Mouse (Mus musculus): Measurements from ENCODE around the gene Best1. TPM values are rescaled to one million over a fixed set of nuclear protein-coding genes. Genes with fewer than 3 reads are reported as not detected.

Gene Best1
- polyA plus RNA-seq, 1 experiment from 2014 or later = 1.4 TPM

DNA sequence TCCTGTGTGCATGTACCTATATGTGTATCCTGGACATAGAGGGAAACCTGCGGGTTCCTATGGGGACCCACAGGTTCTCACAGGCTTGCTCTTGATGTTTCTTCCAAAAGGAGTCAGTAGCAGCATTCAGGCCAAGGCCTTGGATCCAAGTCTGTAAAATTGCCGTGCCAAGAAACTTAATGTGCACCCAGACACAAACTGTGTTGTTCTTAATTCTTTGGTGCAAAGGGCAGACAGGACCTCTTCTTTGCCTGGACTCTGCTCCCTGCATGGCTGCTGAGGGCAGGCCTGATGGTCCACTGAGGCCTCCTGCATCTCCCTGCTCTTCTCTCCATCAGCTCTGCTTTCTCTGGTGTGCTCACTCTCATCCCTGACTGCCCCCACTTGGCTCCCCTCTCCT, 28.3 kb upstream of the Best1 start:
- H3K4me1 ChIP-seq (ENCODE audit: insufficient read depth, low read length) = peaks cover 15% of the 10 kb centered on the region
- no peak overlapping the region for H3K9ac ChIP-seq (replicated peaks; ENCODE audit: low read length)
- no peak overlapping the region for H3K4me3 ChIP-seq (ENCODE audit: low read length)
- 89% methylated on average over 2 of the region's 2 CpGs for WGBS
- H3K27me3 ChIP-seq (ENCODE audit: insufficient read depth, low read length) = no peaks in the 10 kb centered on the region
- no peak for ATAC-seq (ENCODE audit: low FRiP score, low TSS enrichment)
- no peak overlapping the region for H3K27ac ChIP-seq (ENCODE audit: low read length)
- no peaks in the 10 kb centered on the region for H3K9me3 ChIP-seq (ENCODE audit: low read length)
- H3K36me3 ChIP-seq (ENCODE audit: insufficient read depth, low read length) = peaks cover 3% of the 10 kb centered on the region; the same call in 1 of the 2 replicates
- H3K4me2 ChIP-seq (replicated peaks; ENCODE audit: low read depth, low read length) = no peak overlapping the region

DNA sequence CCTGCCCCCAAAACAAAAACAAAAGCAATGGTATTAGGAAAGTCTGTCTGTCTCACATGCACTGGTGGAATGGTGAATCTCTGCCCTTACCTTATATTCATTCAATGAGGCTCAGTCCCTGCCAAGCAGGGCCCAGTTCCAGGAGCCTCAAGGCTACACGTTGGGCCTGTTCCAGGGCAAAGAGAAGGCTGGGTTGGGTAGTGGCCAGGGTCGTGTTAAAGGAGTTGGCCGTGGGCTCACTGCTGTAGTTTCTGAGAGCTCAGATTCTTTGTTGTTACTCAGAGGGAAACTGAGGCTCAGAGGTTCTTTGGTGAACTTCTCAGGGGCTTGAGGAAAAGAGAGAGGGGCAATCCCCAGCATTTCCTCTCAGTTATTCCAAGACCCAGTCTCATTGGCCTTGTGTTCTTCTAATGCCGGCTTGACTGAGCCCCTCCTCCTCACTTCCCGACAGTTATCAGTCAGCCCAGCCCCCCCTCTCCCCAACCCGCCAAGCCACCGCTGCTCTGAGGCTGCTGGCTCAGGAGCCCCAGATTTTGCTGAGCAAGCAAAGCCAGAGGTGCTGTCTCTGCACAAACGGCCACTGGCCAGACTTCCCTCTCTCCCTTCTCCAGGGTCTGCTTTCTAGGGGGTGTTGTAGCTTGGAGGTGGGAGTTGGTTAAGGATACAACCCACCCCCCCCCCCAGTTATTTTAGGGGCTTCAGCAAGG, 23.9 kb upstream of the Best1 start:
- Histone ChIP-seq H3K4me3 (ENCODE audit: low read length) (no peak overlapping the region), H3K27ac (ENCODE audit: low read length) (peak overlapping the region; percentile 85), H3K36me3 (ENCODE audit: insufficient read depth, low read length) (no peaks in the 10 kb centered on the region; the same call in 1 of the 2 replicates), H3K4me2 (replicated peaks; ENCODE audit: low read depth, low read length) (no peak overlapping the region), H3K27me3 (ENCODE audit: insufficient read depth, low read length) (no peaks in the 10 kb centered on the region), H3K4me1 (ENCODE audit: insufficient read depth, low read length) (peaks cover 38% of the 10 kb centered on the region), H3K9ac (replicated peaks; ENCODE audit: low read length) (0 out of 2 replicates have a peak overlapping the region, but pooled peaks have one; percentile 24), H3K9me3 (ENCODE audit: low read length) (no peaks in the 10 kb centered on the region)
- 22% methylated on average over 8 of the region's 8 CpGs for WGBS
- peak; percentile 36; the same call in 1 of the 2 replicates for ATAC-seq (ENCODE audit: low FRiP score, low TSS enrichment)

DNA sequence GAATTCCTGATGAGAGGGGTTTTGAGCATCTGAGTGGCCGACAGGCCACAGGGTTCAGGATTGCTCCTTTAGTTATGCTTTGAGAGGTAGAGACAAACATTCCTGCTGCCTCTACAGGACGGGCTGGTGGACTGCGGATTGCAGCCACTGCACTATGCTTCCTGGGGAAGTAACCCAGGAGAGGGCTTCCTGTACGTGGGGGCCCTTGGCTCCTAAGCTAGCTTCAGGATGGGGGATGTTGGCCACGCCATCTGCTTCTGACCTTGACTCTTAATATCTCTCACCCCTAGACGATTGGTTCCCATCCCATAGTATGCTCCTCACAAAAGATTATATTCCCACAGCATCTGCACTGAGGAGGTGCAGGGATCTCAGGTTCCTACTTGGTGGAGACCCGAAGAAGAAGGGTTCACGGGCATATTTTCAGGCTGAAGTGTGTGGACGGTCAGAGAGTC, 21.9 kb upstream of the Best1 start:
- no peak overlapping the region; the same call in 1 of the 2 replicates for H3K9ac ChIP-seq (replicated peaks; ENCODE audit: low read length)
- no peaks in the 10 kb centered on the region; the same call in 1 of the 2 replicates for H3K36me3 ChIP-seq (ENCODE audit: insufficient read depth, low read length)
- WGBS = 59% methylated on average over 9 of the region's 9 CpGs
- H3K4me2 ChIP-seq (replicated peaks; ENCODE audit: low read depth, low read length) = no peak overlapping the region
- peak; percentile 13; the same call in 1 of the 2 replicates for ATAC-seq (ENCODE audit: low FRiP score, low TSS enrichment)
- H3K9me3 ChIP-seq (ENCODE audit: low read length) = no peaks in the 10 kb centered on the region
- no peaks in the 10 kb centered on the region for H3K27me3 ChIP-seq (ENCODE audit: insufficient read depth, low read length)
- peaks cover 52% of the 10 kb centered on the region for H3K4me1 ChIP-seq (ENCODE audit: insufficient read depth, low read length)
- no peak overlapping the region for H3K4me3 ChIP-seq (ENCODE audit: low read length)
- H3K27ac ChIP-seq (ENCODE audit: low read length) = peak overlapping the region; percentile 2

DNA sequence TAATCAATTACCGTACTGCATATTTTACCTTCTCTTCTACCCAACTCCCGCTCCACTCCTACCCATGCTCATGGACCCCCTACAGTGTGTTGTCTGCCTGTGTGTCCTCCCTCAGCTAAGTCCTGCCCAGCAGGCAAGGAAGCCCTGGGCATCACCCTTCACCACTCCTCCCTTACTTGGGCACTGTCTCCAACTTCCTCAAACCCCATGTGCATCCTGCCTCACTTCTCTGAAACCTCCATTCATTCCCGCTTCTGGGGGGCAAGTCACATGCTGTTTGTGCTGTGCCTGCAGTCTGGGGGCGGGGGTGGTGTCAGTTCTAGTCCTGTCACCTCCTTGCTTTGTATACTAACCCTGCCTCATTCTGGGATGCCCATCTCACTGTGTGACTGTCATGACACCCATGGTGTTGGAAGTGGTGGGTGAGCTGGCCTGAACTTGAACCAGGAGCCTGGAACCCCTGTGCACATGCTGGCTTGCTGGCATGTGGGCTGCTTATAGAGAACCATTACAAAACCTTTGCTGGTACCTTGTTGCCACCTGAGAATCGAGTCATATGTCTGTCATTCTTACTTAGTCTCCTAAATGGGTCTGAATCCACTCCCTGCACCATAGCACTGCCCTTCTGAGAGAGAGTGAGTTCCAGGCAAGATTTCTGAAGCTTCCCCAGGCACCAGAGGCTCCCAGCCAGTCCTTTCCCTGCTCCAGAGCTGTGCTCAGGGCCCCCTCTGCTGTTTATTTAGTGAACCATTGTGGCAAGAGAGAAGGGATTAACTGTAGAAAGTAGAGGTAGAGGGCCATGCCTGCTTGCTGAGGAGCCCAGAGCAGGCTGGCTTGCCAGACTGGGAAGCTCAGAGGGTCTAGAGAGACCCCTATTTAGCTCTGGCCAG, 21.2 kb upstream of the Best1 start:
- Histone ChIP-seq H3K4me1 (ENCODE audit: insufficient read depth, low read length) (peaks cover 56% of the 10 kb centered on the region), H3K9ac (replicated peaks; ENCODE audit: low read length) (no peak overlapping the region; the same call in 1 of the 2 replicates)

DNA sequence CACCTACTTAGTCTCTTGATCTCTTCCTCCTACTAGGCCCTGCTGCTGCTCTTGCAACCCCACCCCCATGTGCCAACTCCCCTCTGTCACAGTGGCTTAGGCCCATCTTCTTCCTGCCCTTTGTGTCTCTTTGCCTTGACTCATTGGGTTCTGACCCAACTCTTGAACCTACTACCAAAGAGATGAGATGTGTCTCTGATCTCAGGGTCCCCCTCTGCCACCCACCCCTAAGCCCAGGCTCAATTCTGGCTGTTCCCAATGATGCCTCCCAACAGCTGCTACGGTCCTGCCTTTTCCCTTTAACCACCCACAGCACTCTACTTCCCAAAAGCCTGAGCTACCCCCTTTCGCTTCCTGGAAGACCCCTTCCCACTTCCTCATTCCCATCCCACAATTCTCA, 20.5 kb upstream of the Best1 start:
- Histone ChIP-seq H3K4me2 (replicated peaks; ENCODE audit: low read depth, low read length) (no peak overlapping the region), H3K4me1 (ENCODE audit: insufficient read depth, low read length) (peaks cover 59% of the 10 kb centered on the region), H3K9ac (replicated peaks; ENCODE audit: low read length) (no peak overlapping the region), H3K36me3 (ENCODE audit: insufficient read depth, low read length) (no peaks in the 10 kb centered on the region), H3K27me3 (ENCODE audit: insufficient read depth, low read length) (no peaks in the 10 kb centered on the region), H3K27ac (ENCODE audit: low read length) (no peak overlapping the region), H3K4me3 (ENCODE audit: low read length) (no peak overlapping the region), H3K9me3 (ENCODE audit: low read length) (no peaks in the 10 kb centered on the region)
- ATAC-seq (ENCODE audit: low FRiP score, low TSS enrichment) = no peak
- 63% methylated on average over 2 of the region's 2 CpGs for WGBS

More for the DNA sequence above, 21.2 kb upstream of the Best1 start:
- Histone ChIP-seq H3K27ac (ENCODE audit: low read length) (peak overlapping the region; percentile 2), H3K9me3 (ENCODE audit: low read length) (no peaks in the 10 kb centered on the region), H3K36me3 (ENCODE audit: insufficient read depth, low read length) (no peaks in the 10 kb centered on the region), H3K27me3 (ENCODE audit: insufficient read depth, low read length) (no peaks in the 10 kb centered on the region), H3K4me2 (replicated peaks; ENCODE audit: low read depth, low read length) (no peak overlapping the region), H3K4me3 (ENCODE audit: low read length) (no peak overlapping the region)
- ATAC-seq (ENCODE audit: low FRiP score, low TSS enrichment) = peak; percentile 14; the same call in 1 of the 2 replicates
- WGBS = 67% methylated on average over 5 of the region's 5 CpGs

DNA sequence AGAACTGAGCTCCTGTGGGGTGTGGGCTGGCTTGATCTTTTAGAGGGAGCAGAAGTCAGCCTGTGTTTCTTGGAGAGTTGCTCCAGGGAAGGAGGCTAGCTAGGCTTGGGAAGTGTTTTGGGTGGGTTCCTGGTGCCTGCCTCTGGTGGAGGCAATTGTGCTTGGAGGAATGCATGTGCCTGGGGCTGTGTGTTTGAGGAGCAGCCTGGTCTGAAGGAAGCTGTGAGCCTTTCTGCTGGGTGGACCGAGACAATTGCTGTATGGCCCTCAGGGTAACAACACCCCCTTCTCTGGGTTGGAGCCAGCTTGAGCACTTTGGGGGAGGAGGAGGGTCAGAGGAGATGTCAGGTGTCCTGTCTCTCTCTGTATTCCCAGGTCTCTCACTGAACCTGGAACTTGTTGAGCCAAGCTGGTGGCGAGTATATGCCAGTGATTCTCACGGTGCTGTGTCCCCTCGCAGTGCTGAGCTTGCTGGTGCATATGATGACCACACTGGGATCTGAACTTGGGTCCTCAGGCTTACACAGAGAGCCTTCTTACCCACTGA, 17.9 kb upstream of the Best1 start:
- WGBS = 62% methylated on average over 4 of the region's 4 CpGs
- Histone ChIP-seq H3K9me3 (ENCODE audit: low read length) (no peaks in the 10 kb centered on the region), H3K27me3 (ENCODE audit: insufficient read depth, low read length) (no peaks in the 10 kb centered on the region), H3K27ac (ENCODE audit: low read length) (no peak overlapping the region), H3K9ac (replicated peaks; ENCODE audit: low read length) (peak overlapping the region; percentile 72), H3K36me3 (ENCODE audit: insufficient read depth, low read length) (no peaks in the 10 kb centered on the region), H3K4me2 (replicated peaks; ENCODE audit: low read depth, low read length) (peak overlapping the region; percentile 91), H3K4me3 (ENCODE audit: low read length) (peak overlapping the region; percentile 61), H3K4me1 (ENCODE audit: insufficient read depth, low read length) (peaks cover 51% of the 10 kb centered on the region)
- ATAC-seq (ENCODE audit: low FRiP score, low TSS enrichment) = no peak

DNA sequence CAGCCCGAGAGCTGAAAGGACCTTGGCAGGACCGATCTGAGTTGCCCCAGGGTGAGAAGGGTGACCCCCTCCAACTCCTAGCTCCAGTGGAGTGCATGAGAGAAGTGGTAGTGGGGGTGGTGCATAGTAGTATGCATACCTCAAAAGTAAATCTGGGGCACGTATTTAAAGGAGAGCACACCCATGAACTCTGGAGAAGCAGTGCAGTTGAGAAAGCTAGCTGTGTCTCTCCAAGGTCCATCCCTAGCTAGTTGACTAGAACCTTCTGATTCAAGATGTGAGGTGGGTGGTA, 17.0 kb upstream of the Best1 start:
- Histone ChIP-seq H3K4me2 (replicated peaks; ENCODE audit: low read depth, low read length) (peak overlapping the region; percentile 91), H3K9ac (replicated peaks; ENCODE audit: low read length) (peak overlapping the region; percentile 72), H3K4me1 (ENCODE audit: insufficient read depth, low read length) (peaks cover 52% of the 10 kb centered on the region), H3K27me3 (ENCODE audit: insufficient read depth, low read length) (no peaks in the 10 kb centered on the region), H3K36me3 (ENCODE audit: insufficient read depth, low read length) (no peaks in the 10 kb centered on the region), H3K4me3 (ENCODE audit: low read length) (peak overlapping the region; percentile 61), H3K9me3 (ENCODE audit: low read length) (no peaks in the 10 kb centered on the region), H3K27ac (ENCODE audit: low read length) (peak overlapping the region; percentile 27; the same call in 1 of the 2 replicates)
- 2% methylated on average over 3 of the region's 3 CpGs for WGBS
- ATAC-seq (ENCODE audit: low FRiP score, low TSS enrichment) = no peak

DNA sequence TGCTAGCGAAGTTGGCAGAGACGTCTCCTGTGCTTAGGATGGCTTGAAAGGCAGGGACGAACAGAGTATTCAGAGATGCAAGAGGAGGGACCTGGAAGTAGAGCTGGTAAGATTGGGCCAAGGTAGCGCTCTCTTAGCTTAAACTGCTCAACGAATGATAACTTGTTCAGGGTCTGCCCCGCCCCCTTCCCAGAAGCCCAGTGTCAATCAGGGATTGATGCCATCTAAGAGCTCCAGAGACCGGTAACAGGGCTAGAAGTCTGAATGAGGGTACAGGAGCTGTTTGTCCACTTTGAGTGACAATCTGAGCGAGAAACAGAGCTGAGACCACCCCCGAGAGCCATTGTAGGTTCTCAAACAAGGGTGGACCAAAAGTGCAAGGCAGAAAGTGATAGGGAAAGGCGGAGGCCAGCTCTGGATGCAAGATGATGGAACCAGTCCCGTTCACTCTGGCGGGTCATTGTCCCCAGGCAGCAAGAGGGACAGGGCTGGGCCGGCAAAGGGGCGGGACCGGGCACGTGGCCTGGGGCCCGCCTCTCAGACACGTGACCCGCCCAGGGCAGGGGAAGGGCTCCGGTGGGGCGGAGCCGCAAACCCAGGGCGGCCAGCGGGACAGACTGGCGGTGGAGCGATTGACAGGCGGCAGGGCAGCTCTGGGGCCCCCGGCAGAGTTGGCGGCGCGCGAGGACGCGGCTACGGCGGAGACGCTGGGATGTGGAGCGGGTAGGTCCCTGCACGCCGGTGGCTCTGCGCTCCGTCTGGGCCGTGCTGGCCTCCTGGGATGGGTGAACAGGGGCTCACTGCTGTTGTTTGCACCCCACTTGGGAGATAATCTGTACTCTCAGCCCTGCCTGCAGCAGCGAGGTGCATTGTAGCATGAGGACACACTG, 16.4 kb upstream of the Best1 start:
- H3K36me3 ChIP-seq (ENCODE audit: insufficient read depth, low read length) = no peaks in the 10 kb centered on the region
- H3K9ac ChIP-seq (replicated peaks; ENCODE audit: low read length) = peak overlapping the region; percentile 72
- no peaks in the 10 kb centered on the region for H3K9me3 ChIP-seq (ENCODE audit: low read length)
- peak overlapping the region; percentile 61 for H3K4me3 ChIP-seq (ENCODE audit: low read length)
- peak overlapping the region; percentile 91 for H3K4me2 ChIP-seq (replicated peaks; ENCODE audit: low read depth, low read length)
- WGBS = 7% methylated on average over 42 of the region's 44 CpGs
- peak overlapping the region; percentile 60 for H3K27ac ChIP-seq (ENCODE audit: low read length)
- H3K4me1 ChIP-seq (ENCODE audit: insufficient read depth, low read length) = peaks cover 54% of the 10 kb centered on the region
- no peaks in the 10 kb centered on the region for H3K27me3 ChIP-seq (ENCODE audit: insufficient read depth, low read length)
- ATAC-seq (ENCODE audit: low FRiP score, low TSS enrichment) = peak; percentile 91

DNA sequence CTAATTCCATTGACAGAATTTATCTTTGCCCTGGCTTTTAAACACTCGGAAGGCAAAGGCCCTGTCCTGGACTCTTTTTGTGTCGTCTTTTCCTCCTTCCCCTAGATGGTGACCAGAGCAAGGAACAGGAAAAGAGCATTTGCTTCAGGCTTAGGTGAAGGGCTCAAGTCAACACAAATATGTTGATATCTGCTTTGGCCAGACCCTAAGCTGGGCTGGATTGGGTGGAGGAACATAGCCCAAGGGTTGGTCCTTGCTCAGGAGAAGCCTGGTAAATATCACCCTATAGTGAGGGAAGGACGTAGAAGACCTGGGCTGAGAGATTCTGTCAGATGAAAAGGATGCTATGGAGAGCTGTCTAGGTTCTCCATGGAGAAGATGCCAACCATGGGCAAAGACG, 14.7 kb upstream of the Best1 start:
- H3K4me3 ChIP-seq (ENCODE audit: low read length) = no peak overlapping the region
- H3K27me3 ChIP-seq (ENCODE audit: insufficient read depth, low read length) = no peaks in the 10 kb centered on the region
- peaks cover 47% of the 10 kb centered on the region for H3K4me1 ChIP-seq (ENCODE audit: insufficient read depth, low read length)

More for the DNA sequence above, 14.7 kb upstream of the Best1 start:
- Histone ChIP-seq H3K27ac (ENCODE audit: low read length) (no peak overlapping the region), H3K9me3 (ENCODE audit: low read length) (no peaks in the 10 kb centered on the region), H3K9ac (replicated peaks; ENCODE audit: low read length) (no peak overlapping the region), H3K4me2 (replicated peaks; ENCODE audit: low read depth, low read length) (no peak overlapping the region), H3K36me3 (ENCODE audit: insufficient read depth, low read length) (no peaks in the 10 kb centered on the region)
- WGBS = 83% methylated on average over 4 of the region's 4 CpGs
- ATAC-seq (ENCODE audit: low FRiP score, low TSS enrichment) = no peak
